13 mouse cellular contexts compared by ENCODE assay signal in genomic region chr17:6748779-6749464, GRCm38 (mm10). TPM values are rescaled to one million over a fixed set of nuclear protein-coding genes. Genes with fewer than 3 reads are reported as not detected.
A peak's percentile ranks its signal among the peaks of the same experiment; 100 is the strongest.
DNase-seq lines count a peak whose midpoint lies in the region; ATAC-seq and TF ChIP-seq lines count a peak whose summit lies in the region.
"Had no signal": no experiment of that assay in that cellular context is flagged by ENCODE, and none has a peak within 500 bp of the region (broad histone marks: within the 10 kb centered on the region; RNA-seq: fewer than 3 reads in every experiment).

No protein-coding gene starts in this region.

- H3K27me3 ChIP-seq in kidney, embryonic 15.5 days, result no peaks in the 10 kb centered on the region
- no peaks in the 10 kb centered on the region for H3K27me3 ChIP-seq in kidney, embryonic 16.5 days (ENCODE audit: insufficient read depth, low read length)
- H3K27me3 ChIP-seq in Patski, result no peaks in the 10 kb centered on the region
- H3K27me3 ChIP-seq in heart, embryonic 10.5 days (ENCODE audit: insufficient read depth, poor library complexity, severe bottlenecking), result no peaks in the 10 kb centered on the region
- H3K27me3 ChIP-seq: CH12.LX; forebrain, embryonic 13.5 days; limb, embryonic 13.5 days; megakaryocyte, embryonic 14.5 days had no signal

- peaks cover 63% of the 10 kb centered on the region for H3K4me1 ChIP-seq in kidney, embryonic 15.5 days
- peaks cover 56% of the 10 kb centered on the region for H3K4me1 ChIP-seq in kidney, embryonic 16.5 days (ENCODE audit: insufficient read depth, low read length)
- peaks cover 58% of the 10 kb centered on the region for H3K4me1 ChIP-seq in heart, embryonic 10.5 days

- H3K4me2 ChIP-seq in kidney, embryonic 15.5 days, result no peak overlapping the region
- H3K4me2 ChIP-seq in kidney, embryonic 16.5 days (replicated peaks; ENCODE audit: low read depth, low read length), result no peak overlapping the region
- H3K4me2 ChIP-seq: forebrain, embryonic 13.5 days; limb, embryonic 13.5 days had no signal

- in situ Hi-C loops in Patski (cut with MboI; ENCODE audit: low pct_unique_long_range_greater_than_20kb), result no loop called here

- CTCF ChIA-PET in Patski (lab: Charles Lee), result interaction anchor here (0.7 to 1.6 kb wide), 3 partner anchors 13 to 86 kb away, joined by 3 to 4 read pairs (median 3); no protein-coding TSS in a partner anchor

- no peak for TF ChIP-seq CTCF in Patski (IDR thresholded peaks at IDR 0.05)
- TF ChIP-seq CTCF in left cerebral cortex, adult 2 months (IDR thresholded peaks at IDR 0.05), result no peak

- H3K9ac ChIP-seq in kidney, embryonic 15.5 days, result no peak overlapping the region
- no peak overlapping the region for H3K9ac ChIP-seq in kidney, embryonic 16.5 days (replicated peaks; ENCODE audit: low read length)
- H3K9ac ChIP-seq: forebrain, embryonic 13.5 days; limb, embryonic 13.5 days had no signal

- 0 out of 2 replicates have a peak overlapping the region, but pooled peaks have one; percentile 85 for H3K27ac ChIP-seq in kidney, embryonic 15.5 days
- H3K27ac ChIP-seq in kidney, embryonic 16.5 days (ENCODE audit: low read length), result no peak overlapping the region
- peak overlapping the region; percentile 79 for H3K27ac ChIP-seq in heart, embryonic 10.5 days
- no peak overlapping the region for H3K27ac ChIP-seq in left cerebral cortex, adult 2 months
- H3K27ac ChIP-seq: forebrain, embryonic 13.5 days; limb, embryonic 13.5 days had no signal

- POLR2A ChIA-PET in Patski (lab: Charles Lee), result interaction anchor here (0.6 to 1.3 kb wide), 4 partner anchors 11 to 32 kb away, joined by 4 to 6 read pairs (median 4); no protein-coding TSS in a partner anchor

- no peak for DNase-seq in Patski (ENCODE audit: low read depth, low spot score)
- DNase-seq in heart, embryonic 10.5 days (ENCODE audit: low spot score), result no peak
- peak; percentile 68 for DNase-seq in lung, postnatal 36 days
- DNase-seq in testis, postnatal 14 days (ENCODE audit: low spot score), result no peak
- no peak for DNase-seq in left cerebral cortex, adult 2 months (ENCODE audit: extremely low spot score in 1 of 2, low spot score in 2 of 2)
- no peak for DNase-seq in layer of hippocampus, postnatal 14 days (ENCODE audit: low spot score in 2 of 2)

- 78% methylated on average over 17 of the region's 17 CpGs for WGBS in kidney, embryonic 15.5 days
- WGBS in kidney, embryonic 16.5 days, result 76% methylated on average over 17 of the region's 17 CpGs
- 59% methylated on average over 17 of the region's 17 CpGs for WGBS in heart, embryonic 10.5 days

- peaks cover 71% of the 10 kb centered on the region for H3K36me3 ChIP-seq in kidney, embryonic 15.5 days
- H3K36me3 ChIP-seq in kidney, embryonic 16.5 days (ENCODE audit: insufficient read depth, low read length), result peaks cover 39% of the 10 kb centered on the region
- peaks cover 65% of the 10 kb centered on the region for H3K36me3 ChIP-seq in heart, embryonic 10.5 days

- intact Hi-C loops in left cerebral cortex, adult 2 months (cut with DNase I), result loop anchor here (1.0 kb wide), 1 partner anchor 18 kb away; no protein-coding TSS in a partner anchor

- no peaks in the 10 kb centered on the region for H3K9me3 ChIP-seq in kidney, embryonic 15.5 days (replicated peaks)
- no peaks in the 10 kb centered on the region for H3K9me3 ChIP-seq in kidney, embryonic 16.5 days (ENCODE audit: low read length)
- no peaks in the 10 kb centered on the region for H3K9me3 ChIP-seq in heart, embryonic 10.5 days
- H3K9me3 ChIP-seq: forebrain, embryonic 13.5 days; hindbrain, embryonic 10.5 days; limb, embryonic 13.5 days; megakaryocyte, embryonic 14.5 days had no signal

- ATAC-seq in kidney, embryonic 15.5 days (replicated peaks; ENCODE audit: low FRiP score), result no peak
- no peak for ATAC-seq in kidney, embryonic 16.5 days (ENCODE audit: low FRiP score, low TSS enrichment)
- ATAC-seq in Patski, result peak; percentile 52
- ATAC-seq: forebrain, embryonic 13.5 days had no signal

- H3K4me3 ChIP-seq in kidney, embryonic 15.5 days (replicated peaks), result no peak overlapping the region
- H3K4me3 ChIP-seq in kidney, embryonic 16.5 days (ENCODE audit: low read length), result no peak overlapping the region
- H3K4me3 ChIP-seq in heart, embryonic 10.5 days, result no peak overlapping the region
- H3K4me3 ChIP-seq in left cerebral cortex, adult 2 months, result no peak overlapping the region
- H3K4me3 ChIP-seq: forebrain, embryonic 13.5 days; hindbrain, embryonic 10.5 days; limb, embryonic 13.5 days; megakaryocyte, embryonic 14.5 days had no signal

RNA-seq across cellular contexts. Expression of gene Ezr, which starts 33.7 kb away (rescaled TPM):
- polyA plus RNA-seq in kidney, embryonic 15.5 days (2015; fragmentation: Nextera tagmentation; extraction: Ambion mirVana), result 182 and 184 TPM in 2 replicates
- polyA plus RNA-seq in kidney, embryonic 16.5 days (2015; fragmentation: Nextera tagmentation; extraction: Ambion mirVana), result 240 and 248 TPM in 2 replicates
- polyA plus RNA-seq in Patski (2021), result 344 TPM
- polyA plus RNA-seq in heart, embryonic 10.5 days (2016; fragmentation: Nextera tagmentation; extraction: Ambion mirVana), result 121 and 125 TPM in 2 replicates
- 10 to 100 TPM; 50.3 to 51.5 TPM for total RNA-seq in left cerebral cortex, adult 2 months (2021)
- 10 to 100 TPM; 63.0 to 68.2 TPM for total RNA-seq in layer of hippocampus, postnatal 14 days (2021)

Comparison
In these comparisons a context has a peak if more than half of its experiments do, and no peak if none do; other contexts are left out.
1. H3K27ac ChIP-seq: peak in kidney, embryonic 15.5 days (single experiment) and heart, embryonic 10.5 days (single experiment); none in kidney, embryonic 16.5 days (single experiment) and left cerebral cortex, adult 2 months (single experiment).